Mouse (Mus musculus) heart, adult 2 months (tissue): ENCODE data around the gene Tpd52l2.

Experiments used
- CTCF ChIP-seq: fragments of 200-600 bp; IDR thresholded peaks from 2 replicates; pipeline ENCODE4 v1.8.1; 2022; ENCODE audit warnings: antibody characterized with exemption, mild to moderate bottlenecking, moderate library complexity
- EP300 ChIP-seq: fragments of 200-500 bp; IDR thresholded peaks from 2 replicates; pipeline ENCODE4 v1.6.1; 2011; ENCODE audit warnings: low read depth, low read length, control low read depth; ENCODE audit not compliant: insufficient read depth
- POLR2A ChIP-seq: fragments of 200-500 bp; IDR thresholded peaks from 2 replicates; pipeline ENCODE4 v1.6.1; 2011; ENCODE audit warnings: mild to moderate bottlenecking, low read depth, low read length, control low read depth; ENCODE audit not compliant: insufficient read depth

DNA sequence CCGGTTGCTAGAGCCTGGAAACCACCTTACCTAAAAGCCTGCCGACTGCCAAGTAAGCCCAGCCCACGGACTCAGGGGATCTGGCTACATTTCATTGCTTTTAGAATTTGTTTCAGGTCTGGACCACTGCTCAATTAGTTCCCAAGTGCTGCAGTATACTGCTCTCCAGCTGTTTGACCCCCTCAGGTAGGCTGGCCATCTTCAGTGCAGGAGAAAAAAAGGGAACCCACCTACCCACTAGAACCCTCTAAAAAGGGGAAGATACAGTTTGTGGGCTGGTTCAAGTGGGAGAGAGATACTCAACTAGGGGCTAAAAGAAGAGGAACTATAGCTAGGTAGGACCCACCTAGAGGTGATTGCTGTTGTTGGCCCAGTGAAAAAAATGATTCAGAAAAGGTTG is 4.7 kb upstream of the Tpd52l2 start:
- no peak for TF ChIP-seq POLR2A
- no peak for TF ChIP-seq CTCF
- TF ChIP-seq EP300 = no peak
